8 mouse cellular contexts compared by ENCODE assay signal in the genomic region with DNA sequence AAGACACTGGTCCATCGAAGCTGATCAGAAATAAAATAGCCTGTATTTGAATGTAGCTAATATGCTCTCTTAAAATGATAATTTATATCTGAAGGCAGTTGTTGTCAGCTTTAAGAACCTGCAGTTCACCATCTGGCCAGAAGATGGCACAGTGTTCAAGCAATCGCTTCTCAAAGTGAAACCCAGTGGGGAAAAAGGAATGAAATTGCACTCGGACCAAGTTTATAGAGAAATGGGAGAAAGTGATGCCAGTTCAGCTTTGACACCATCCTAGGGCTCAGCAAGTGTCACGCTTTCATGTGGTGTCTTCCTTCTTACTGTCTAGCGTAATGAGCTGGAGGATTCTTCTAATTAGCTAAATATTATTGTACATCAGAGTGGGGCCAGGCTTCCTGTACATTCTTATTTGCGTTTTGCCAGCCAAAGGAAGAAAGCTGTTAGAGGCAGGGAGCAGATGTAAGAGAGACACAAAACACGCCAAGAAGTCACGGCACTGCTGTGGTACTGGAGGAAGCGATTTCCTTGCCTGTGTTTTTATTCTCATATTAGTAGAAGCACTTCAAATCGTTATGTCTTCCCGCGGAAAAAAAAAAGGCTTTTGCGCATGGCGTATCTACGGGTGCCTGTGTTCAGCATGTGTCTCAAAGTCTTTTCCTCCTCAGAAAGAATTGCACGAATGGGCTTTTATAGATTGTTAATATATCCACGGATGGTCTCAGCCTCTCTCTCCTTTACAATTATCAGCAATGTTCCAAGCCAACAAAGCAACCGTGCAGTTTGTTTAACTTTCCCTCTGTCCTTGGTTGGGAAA.
DNase-seq lines count a peak whose midpoint lies in the region; ATAC-seq and TF ChIP-seq lines count a peak whose summit lies in the region.

No protein-coding gene starts in this region.

- peak overlapping the region; percentile 44 for H3K4me2 ChIP-seq in forebrain, embryonic 14.5 days (ENCODE audit: low read length)
- H3K4me2 ChIP-seq in liver, embryonic 16.5 days (ENCODE audit: low read depth, low read length) = peak overlapping the region; percentile 60
- H3K4me2 ChIP-seq in neural tube, embryonic 12.5 days (replicated peaks) = peak overlapping the region; percentile 40; the same call in 1 of the 2 replicates
- H3K4me2 ChIP-seq in stomach, postnatal 0 days (replicated peaks; ENCODE audit: low read depth) = peak overlapping the region; percentile 56

- no peaks in the 10 kb centered on the region for H3K36me3 ChIP-seq in E14TG2a.4 (ENCODE audit: insufficient read depth, low read length)
- no peaks in the 10 kb centered on the region for H3K36me3 ChIP-seq in forebrain, embryonic 14.5 days (ENCODE audit: control insufficient read depth, insufficient read depth, low read length)
- no peaks in the 10 kb centered on the region for H3K36me3 ChIP-seq in liver, embryonic 16.5 days (ENCODE audit: control insufficient read depth, insufficient read depth)
- H3K36me3 ChIP-seq in neural tube, embryonic 12.5 days = no peaks in the 10 kb centered on the region
- no peaks in the 10 kb centered on the region for H3K36me3 ChIP-seq in stomach, postnatal 0 days (ENCODE audit: control insufficient read depth, insufficient read depth, low read length)

- TF ChIP-seq CTCF in E14TG2a.4 (conservative IDR thresholded peaks at IDR 0.05; ENCODE audit: low read length) = peak; percentile 84
- TF ChIP-seq CTCF in stomach, postnatal 0 days (IDR thresholded peaks at IDR 0.05; ENCODE audit: low read depth) = peak; percentile 95

- H3K27ac ChIP-seq in forebrain, embryonic 14.5 days (ENCODE audit: low read depth, low read length) = no peak overlapping the region
- H3K27ac ChIP-seq in liver, embryonic 16.5 days (ENCODE audit: low read length) = no peak overlapping the region
- no peak overlapping the region for H3K27ac ChIP-seq in neural tube, embryonic 12.5 days
- H3K27ac ChIP-seq in stomach, postnatal 0 days (replicated peaks) = no peak overlapping the region

- no peak overlapping the region; the same call in 1 of the 2 replicates for H3K9ac ChIP-seq in forebrain, embryonic 14.5 days (ENCODE audit: low read length)
- 0 out of 2 replicates have a peak overlapping the region, but pooled peaks have one; percentile 28 for H3K9ac ChIP-seq in liver, embryonic 16.5 days (ENCODE audit: low read depth, low read length)
- no peak overlapping the region for H3K9ac ChIP-seq in neural tube, embryonic 12.5 days
- H3K9ac ChIP-seq in stomach, postnatal 0 days (ENCODE audit: low read length) = peak overlapping the region; percentile 1; the same call in 1 of the 2 replicates

- no peaks in the 10 kb centered on the region for H3K9me3 ChIP-seq in E14TG2a.4 (ENCODE audit: low read length)
- H3K9me3 ChIP-seq in forebrain, embryonic 14.5 days (replicated peaks; ENCODE audit: control insufficient read depth, low read length) = no peaks in the 10 kb centered on the region
- no peaks in the 10 kb centered on the region for H3K9me3 ChIP-seq in liver, embryonic 16.5 days (replicated peaks; ENCODE audit: control insufficient read depth, low read length)
- H3K9me3 ChIP-seq in neural tube, embryonic 12.5 days = no peaks in the 10 kb centered on the region
- H3K9me3 ChIP-seq in stomach, postnatal 0 days (ENCODE audit: control insufficient read depth, low read length) = no peaks in the 10 kb centered on the region

- ATAC-seq in forebrain, embryonic 14.5 days = peak; percentile 71; the same call in 1 of the 2 replicates
- ATAC-seq in liver, embryonic 16.5 days (ENCODE audit: low read depth) = no peak
- ATAC-seq in neural tube, embryonic 12.5 days (ENCODE audit: low FRiP score, low read depth) = no peak
- ATAC-seq in stomach, postnatal 0 days (ENCODE audit: low FRiP score, low TSS enrichment) = no peak

- 28% methylated on average over 18 of the region's 18 CpGs for WGBS in forebrain, embryonic 14.5 days
- WGBS in large intestine, adult 2 months = 20% methylated on average over 18 of the region's 18 CpGs
- 35% methylated on average over 18 of the region's 18 CpGs for WGBS in liver, embryonic 16.5 days (ENCODE audit: insufficient replicate concordance)
- WGBS in neural tube, embryonic 12.5 days = 57% methylated on average over 18 of the region's 18 CpGs
- WGBS in stomach, postnatal 0 days = 31% methylated on average over 18 of the region's 18 CpGs

- no peaks in the 10 kb centered on the region for H3K4me1 ChIP-seq in E14TG2a.4 (replicated peaks; ENCODE audit: low read depth, low read length)
- H3K4me1 ChIP-seq in forebrain, embryonic 14.5 days (ENCODE audit: control insufficient read depth, insufficient read depth, low read length) = peaks cover 12% of the 10 kb centered on the region; the same call in 1 of the 2 replicates
- H3K4me1 ChIP-seq in liver, embryonic 16.5 days (ENCODE audit: control insufficient read depth, low read depth, low read length) = no peaks in the 10 kb centered on the region
- 0 out of 2 replicates have a peak, but pooled peaks cover 5% of the 10 kb centered on the region for H3K4me1 ChIP-seq in neural tube, embryonic 12.5 days
- no peaks in the 10 kb centered on the region for H3K4me1 ChIP-seq in stomach, postnatal 0 days (replicated peaks; ENCODE audit: control insufficient read depth, insufficient read depth)

- H3K4me3 ChIP-seq in E14TG2a.4 (replicated peaks; ENCODE audit: low read length) = no peak overlapping the region
- peak overlapping the region; percentile 10; the same call in 1 of the 2 replicates for H3K4me3 ChIP-seq in forebrain, embryonic 14.5 days (ENCODE audit: low read depth, low read length)
- H3K4me3 ChIP-seq in liver, embryonic 16.5 days (ENCODE audit: low read depth, low read length) = peak overlapping the region; percentile 54
- no peak overlapping the region for H3K4me3 ChIP-seq in neural tube, embryonic 12.5 days
- peak overlapping the region; percentile 38 for H3K4me3 ChIP-seq in stomach, postnatal 0 days (ENCODE audit: low read depth, low read length)

- DNase-seq in c-Kit-positive CD71-positive TER-119-negative erythroid progenitor cells, embryonic 14.5 days (ENCODE audit: low read depth) = peak; percentile 43
- peak; percentile 93 for DNase-seq in forebrain, embryonic 14.5 days (ENCODE audit: low spot score)
- DNase-seq in heart, postnatal 14 days = peak; percentile 74 to 86
- peak; percentile 45 for DNase-seq in large intestine, adult 2 months (ENCODE audit: low read depth, low spot score)
- peak; percentile 78 for DNase-seq in stomach, postnatal 0 days (ENCODE audit: low spot score)

- no peak for TF ChIP-seq EP300 in stomach, postnatal 0 days (optimal IDR thresholded peaks at IDR 0.05)

- H3K27me3 ChIP-seq in E14TG2a.4 (ENCODE audit: insufficient read depth, low read length) = 0 out of 2 replicates have a peak, but pooled peaks cover 3% of the 10 kb centered on the region
- no peaks in the 10 kb centered on the region for H3K27me3 ChIP-seq in forebrain, embryonic 14.5 days (replicated peaks; ENCODE audit: control insufficient read depth, insufficient read depth, low read length)
- H3K27me3 ChIP-seq in liver, embryonic 16.5 days (ENCODE audit: control insufficient read depth, insufficient read depth, low read depth, low read length) = no peaks in the 10 kb centered on the region
- no peaks in the 10 kb centered on the region; the same call in 1 of the 2 replicates for H3K27me3 ChIP-seq in neural tube, embryonic 12.5 days (replicated peaks)
- no peaks in the 10 kb centered on the region for H3K27me3 ChIP-seq in stomach, postnatal 0 days (ENCODE audit: control insufficient read depth, insufficient read depth, low read length)

- intact Hi-C loops in heart, postnatal 14 days (cut with DNase I) = loop anchor here (1.0 to 10.0 kb wide), 4 partner anchors 169 to 1492 kb away; no protein-coding TSS in a partner anchor

Comparison
In these comparisons a context has a peak if more than half of its experiments do, and no peak if none do; other contexts are left out.
1. H3K4me3 ChIP-seq: peak in forebrain, embryonic 14.5 days (single experiment), liver, embryonic 16.5 days (single experiment) and stomach, postnatal 0 days (single experiment); none in E14TG2a.4 (single experiment) and neural tube, embryonic 12.5 days (single experiment).
2. DNase-seq: peak in every context shown above with its lines; median percentile 93 in forebrain, embryonic 14.5 days; 80 in heart, postnatal 14 days; 78 in stomach, postnatal 0 days; 45 in large intestine, adult 2 months; 43 in c-Kit-positive CD71-positive TER-119-negative erythroid progenitor cells, embryonic 14.5 days.
3. H3K9ac ChIP-seq: peak in liver, embryonic 16.5 days (single experiment) and stomach, postnatal 0 days (single experiment); none in forebrain, embryonic 14.5 days (single experiment) and neural tube, embryonic 12.5 days (single experiment).
4. Peak in every context shown above with its lines, with median percentiles within 50 percentile points of each other: H3K4me2 ChIP-seq.